Comparison of ENCODE assay signal across 9 mouse cellular contexts in the genomic region with DNA sequence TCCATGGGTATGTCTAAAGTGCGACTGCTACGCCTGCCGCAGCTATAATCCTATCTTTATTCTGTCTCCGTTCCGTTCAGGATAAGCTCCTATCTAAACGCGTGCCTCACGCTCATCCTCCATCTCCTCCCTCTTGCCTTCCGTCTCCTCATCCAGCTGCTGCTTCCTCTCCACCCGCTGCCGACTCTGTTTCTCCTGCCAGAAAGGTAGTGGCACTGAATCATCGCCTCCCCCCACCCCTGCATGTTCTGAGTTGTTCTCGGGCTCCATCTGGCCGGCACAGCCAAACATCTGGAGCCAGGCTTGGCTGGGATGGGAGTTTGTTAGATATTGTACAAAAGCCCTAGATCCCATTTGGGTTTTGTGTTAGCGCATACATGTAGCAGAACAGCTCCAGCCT.
A peak's percentile ranks its signal among the peaks of the same experiment; 100 is the strongest.
DNase-seq lines count a peak whose midpoint lies in the region; ATAC-seq lines count a peak whose summit lies in the region.
"Had no signal": no experiment of that assay in that cellular context is flagged by ENCODE, and none has a peak within 500 bp of the region (broad histone marks: within the 10 kb centered on the region; RNA-seq: fewer than 3 reads in every experiment).

No protein-coding gene starts in this region.

- peak; percentile 65 to 69 for DNase-seq in left cerebral cortex, adult 18-20 months (ENCODE audit: low spot score in 2 of 2)
- DNase-seq in left cerebral cortex, adult 11 months (ENCODE audit: low spot score) = no peak
- DNase-seq in frontal cortex, postnatal 36 days (ENCODE audit: low spot score in 2 of 2) = peak; percentile 72 to 73
- DNase-seq in adipocyte (ENCODE audit: low spot score) = no peak
- no peak for DNase-seq in spleen, adult 18-20 months

- H3K4me3 ChIP-seq in intestine, embryonic 16.5 days (ENCODE audit: low read length) = no peak overlapping the region
- no peak overlapping the region for H3K4me3 ChIP-seq in neural tube, embryonic 15.5 days (replicated peaks)
- H3K4me3 ChIP-seq: midbrain, embryonic 12.5 days had no signal

- peak overlapping the region; percentile 46 for H3K9ac ChIP-seq in intestine, embryonic 16.5 days (ENCODE audit: low read depth, low read length)
- no peak overlapping the region for H3K9ac ChIP-seq in neural tube, embryonic 15.5 days (replicated peaks)
- H3K9ac ChIP-seq: midbrain, embryonic 12.5 days had no signal

- 52% methylated on average over 15 of the region's 15 CpGs for WGBS in intestine, embryonic 16.5 days
- 69% methylated on average over 15 of the region's 15 CpGs for WGBS in neural tube, embryonic 15.5 days

- H3K27ac ChIP-seq in intestine, embryonic 16.5 days (ENCODE audit: low read length) = peak overlapping the region; percentile 62
- peak overlapping the region; percentile 73 for H3K27ac ChIP-seq in neural tube, embryonic 15.5 days (replicated peaks)
- H3K27ac ChIP-seq: midbrain, embryonic 12.5 days had no signal

- peak; percentile 24 for ATAC-seq in intestine, embryonic 16.5 days
- ATAC-seq in neural tube, embryonic 15.5 days (ENCODE audit: low FRiP score) = peak; percentile 60
- no peak for ATAC-seq in megakaryocyte-erythroid progenitor cell, adult 5-6 weeks (replicated peaks; ENCODE audit: low FRiP score, low TSS enrichment, poor library complexity, severe bottlenecking)

- H3K4me1 ChIP-seq in intestine, embryonic 16.5 days (ENCODE audit: control insufficient read depth, insufficient read depth, low read length) = peaks cover 8% of the 10 kb centered on the region
- H3K4me1 ChIP-seq in neural tube, embryonic 15.5 days = peaks cover 6% of the 10 kb centered on the region

- H3K27me3 ChIP-seq in intestine, embryonic 16.5 days (replicated peaks; ENCODE audit: control insufficient read depth, insufficient read depth, low read length) = no peaks in the 10 kb centered on the region
- no peaks in the 10 kb centered on the region for H3K27me3 ChIP-seq in neural tube, embryonic 15.5 days (replicated peaks)
- H3K27me3 ChIP-seq: midbrain, embryonic 12.5 days had no signal

- H3K9me3 ChIP-seq in intestine, embryonic 16.5 days (ENCODE audit: control insufficient read depth, low read length) = no peaks in the 10 kb centered on the region
- no peaks in the 10 kb centered on the region for H3K9me3 ChIP-seq in neural tube, embryonic 15.5 days (replicated peaks)
- H3K9me3 ChIP-seq: midbrain, embryonic 12.5 days had no signal

- no peaks in the 10 kb centered on the region for H3K36me3 ChIP-seq in intestine, embryonic 16.5 days (ENCODE audit: control insufficient read depth, insufficient read depth, low read length)
- no peaks in the 10 kb centered on the region for H3K36me3 ChIP-seq in neural tube, embryonic 15.5 days
- H3K36me3 ChIP-seq: midbrain, embryonic 12.5 days had no signal

- H3K4me2 ChIP-seq in intestine, embryonic 16.5 days (ENCODE audit: low read depth, low read length) = peak overlapping the region; percentile 9; the same call in 1 of the 2 replicates
- no peak overlapping the region for H3K4me2 ChIP-seq in neural tube, embryonic 15.5 days
- H3K4me2 ChIP-seq: midbrain, embryonic 12.5 days had no signal

Comparison
In these comparisons a context has a peak if more than half of its experiments do, and no peak if none do; other contexts are left out.
1. DNase-seq: peak in left cerebral cortex, adult 18-20 months (2 of 2) and frontal cortex, postnatal 36 days (2 of 2); none in left cerebral cortex, adult 11 months (single experiment), adipocyte (single experiment) and spleen, adult 18-20 months (0 of 2).